Mouse (Mus musculus): ENCODE results near the gene Gm11938.

The Gm11938 gene

DNA sequence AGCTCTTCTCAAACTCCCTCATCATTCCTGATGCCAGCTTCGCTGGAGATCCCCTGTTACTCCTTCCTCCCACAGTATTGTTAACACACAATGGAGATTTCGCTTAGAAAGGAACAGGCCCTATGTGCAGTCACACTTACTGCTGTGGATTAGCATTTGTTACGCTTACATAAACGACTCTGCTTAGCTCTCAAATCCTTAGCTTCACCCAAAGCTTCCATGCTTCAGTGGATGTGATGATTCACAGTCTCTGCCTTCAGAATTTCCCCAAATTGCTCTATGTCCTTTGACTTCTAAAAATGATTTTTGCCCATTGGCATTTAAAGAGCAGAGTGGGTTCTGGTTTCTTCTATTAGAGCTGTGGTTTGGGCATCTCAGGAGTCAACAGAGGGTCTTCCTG lies 29.9 kb downstream of the Gm11938 start:
- DNase-seq (ENCODE audit: low read depth) = no peak

DNA sequence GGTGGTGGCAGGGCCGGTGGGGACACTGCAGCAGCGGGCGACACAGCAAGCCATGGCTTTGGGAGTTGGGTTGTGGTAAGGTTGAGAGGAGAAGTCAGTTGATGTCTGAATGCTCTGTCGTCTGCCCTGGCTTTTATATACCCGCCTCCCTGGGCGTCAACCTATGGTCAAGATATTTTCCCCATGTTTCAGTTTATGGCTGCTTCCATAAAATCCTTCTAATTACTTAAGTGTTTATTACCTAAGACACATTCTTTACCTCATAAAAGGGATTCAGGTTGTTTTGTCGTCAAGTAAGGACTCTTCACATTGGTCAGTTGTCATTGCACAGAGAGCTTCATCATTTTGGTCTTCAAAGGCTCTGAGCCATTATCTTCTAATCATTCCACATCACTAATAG lies 36.6 kb downstream of the Gm11938 start, which contains the start of gene Krtap3-1:
Gene Krtap3-1 (minus strand): TSS at position 101 of the 400 bp plus-strand sequence.
- no peak for DNase-seq (ENCODE audit: low read depth)

DNA sequence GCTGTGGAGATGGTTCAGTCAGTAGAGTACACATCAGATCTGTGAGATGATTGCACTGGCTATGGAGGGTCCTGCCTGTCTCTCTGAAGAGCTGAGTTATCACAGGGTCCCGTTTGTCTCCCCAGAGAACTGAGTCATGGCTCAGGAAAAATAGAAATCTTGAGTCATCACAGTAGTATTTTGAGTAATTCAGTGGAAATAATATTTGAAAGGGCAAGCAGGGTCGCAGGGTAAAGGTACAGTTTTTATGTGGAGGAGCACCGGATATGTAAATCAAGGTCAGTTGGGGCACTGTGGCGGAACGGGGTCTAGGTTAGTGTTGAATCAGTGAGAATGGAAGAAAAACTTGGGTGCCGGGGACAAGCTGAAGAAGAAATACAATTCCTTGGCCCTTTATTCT lies 40.5 kb downstream of the Gm11938 start:
- DNase-seq (ENCODE audit: low read depth) = no peak

DNA sequence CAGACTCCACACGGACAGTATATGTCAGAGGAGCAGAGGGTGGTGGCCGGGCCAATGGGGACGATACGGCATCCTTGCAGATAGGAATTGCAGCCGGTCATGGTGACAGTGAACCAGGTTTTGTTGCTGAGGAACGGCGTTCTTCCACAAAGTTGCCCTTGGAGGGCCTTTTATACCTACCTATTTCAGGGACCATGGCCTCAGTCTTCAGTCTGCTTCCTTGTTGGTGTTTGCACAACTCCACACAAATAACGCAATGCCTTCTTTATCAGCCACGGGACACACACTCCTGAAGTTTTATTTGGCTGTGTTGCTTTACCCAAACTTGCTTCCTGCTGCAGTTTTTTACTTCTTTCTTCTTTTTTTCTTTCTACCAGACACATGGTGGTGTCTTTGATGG lies 43.7 kb downstream of the Gm11938 start, which contains the start of gene Gm11939:
Gene Gm11939 (minus strand): TSS at position 101 of the 400 bp plus-strand sequence.
- DNase-seq (ENCODE audit: low read depth) = no peak

DNA sequence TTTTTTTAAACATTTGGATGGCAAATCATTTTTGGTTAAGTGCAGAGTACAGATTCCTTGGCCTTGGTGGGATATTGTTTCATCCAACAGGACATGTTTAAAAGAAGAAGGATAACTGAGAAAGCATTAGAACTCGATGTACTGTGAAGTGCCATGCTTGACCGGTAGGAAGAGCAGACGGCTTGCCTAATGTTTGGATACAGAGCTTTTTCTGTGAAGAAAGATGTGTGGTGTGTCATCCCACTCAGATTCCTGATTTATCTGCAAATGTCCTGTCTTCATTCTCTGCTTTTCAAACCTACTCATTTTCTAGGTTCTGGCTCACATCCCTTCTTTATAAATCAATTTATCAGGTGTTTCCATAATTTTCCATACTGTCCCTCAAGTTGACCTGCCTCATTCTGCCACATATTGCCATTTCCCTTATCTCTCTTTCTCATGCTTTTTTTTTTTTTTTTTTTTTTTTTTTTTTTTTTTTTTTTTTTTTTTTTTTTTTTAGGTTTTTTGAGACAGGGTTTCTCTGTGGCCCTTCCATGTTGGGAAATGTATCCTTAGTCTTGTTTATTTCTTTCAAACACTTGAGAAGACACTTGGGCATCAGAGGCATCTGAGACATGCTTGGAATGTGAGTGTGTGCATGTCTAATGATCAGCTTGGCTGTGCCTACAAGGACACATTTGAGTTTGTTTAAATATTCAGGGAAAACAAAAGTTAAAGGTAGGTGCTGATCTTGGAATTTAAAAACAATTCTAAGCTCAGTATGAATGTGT lies 44.9 kb downstream of the Gm11938 start:
- no peak for DNase-seq (ENCODE audit: low read depth)

DNA sequence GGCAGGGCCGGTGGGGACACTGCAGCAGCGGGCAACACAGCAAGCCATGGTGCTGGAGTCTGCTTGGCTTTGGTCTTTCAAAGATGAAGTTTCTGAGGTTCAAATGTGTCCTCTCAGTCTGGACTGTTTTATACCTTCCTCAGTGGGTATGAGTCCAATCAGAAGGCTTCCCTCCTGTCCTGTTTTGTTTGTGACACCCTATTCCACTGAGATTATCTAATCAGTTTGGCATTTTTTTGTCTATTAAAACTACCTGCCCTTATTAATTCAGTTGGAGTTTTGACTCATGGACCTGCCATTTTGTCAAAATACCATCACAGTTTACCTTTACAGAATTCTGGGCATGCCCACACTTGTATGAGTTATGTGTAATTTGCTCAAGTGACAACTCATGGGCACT lies 46.4 kb downstream of the Gm11938 start, which contains the start of gene Krtap3-2:
Gene Krtap3-2 (minus strand): TSS at position 101 of the 400 bp plus-strand sequence.
- no peak for DNase-seq (ENCODE audit: low read depth)

DNA sequence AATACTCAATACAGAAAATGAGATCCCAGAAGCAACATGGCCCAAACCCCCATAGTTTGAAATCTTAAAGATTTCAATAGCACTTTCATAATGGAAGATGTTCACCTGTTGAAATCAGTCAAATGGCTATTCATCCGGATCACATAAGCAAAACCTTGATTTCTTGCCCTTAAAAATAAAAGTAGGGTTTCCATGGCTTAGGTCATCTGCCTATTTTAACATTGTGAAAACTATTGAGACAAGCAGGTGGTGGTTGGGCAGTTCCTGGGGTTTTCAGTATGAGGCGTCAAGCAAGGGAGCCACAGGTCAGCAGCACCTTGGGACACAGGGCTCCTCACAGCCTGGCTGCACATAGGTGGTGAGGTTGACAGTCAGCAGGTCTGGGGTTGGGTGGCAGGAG lies 46.9 kb downstream of the Gm11938 start:
- no peak for DNase-seq (ENCODE audit: low read depth)

All from 416B (cell line).